Mouse (Mus musculus): Measurements from ENCODE around the gene Brk1.

Gene Brk1

GRCm38 (mm10) chr6:113661353-113662241, 57.0 kb downstream of the Brk1 start:
- Histone ChIP-seq H3K36me3 (ENCODE audit: control insufficient read depth, insufficient read depth, low read length, poor library complexity, severe bottlenecking) (no peaks in the 10 kb centered on the region), H3K27me3 (ENCODE audit: control insufficient read depth, insufficient read depth, low read length, poor library complexity, severe bottlenecking) (no peaks in the 10 kb centered on the region)
- peak; percentile 96 for DNase-seq (ENCODE audit: low read depth, low spot score)

- peaks cover 3% of the 10 kb centered on the region; the same call in 1 of the 2 replicates for H3K36me3 ChIP-seq (ENCODE audit: control insufficient read depth, insufficient read depth, low read length, poor library complexity, severe bottlenecking)
- DNase-seq (ENCODE audit: low read depth, low spot score): peak; percentile 76
- no peaks in the 10 kb centered on the region for H3K27me3 ChIP-seq (ENCODE audit: control insufficient read depth, insufficient read depth, low read length, poor library complexity, severe bottlenecking)
Observed at GRCm38 (mm10) chr6:113662964-113663700, 58.6 kb downstream of the Brk1 start.

GRCm38 (mm10) chr6:113664305-113664704, 59.7 kb downstream of the Brk1 start:
- peak; percentile 70 for DNase-seq (ENCODE audit: low read depth, low spot score)
- Histone ChIP-seq H3K27me3 (ENCODE audit: control insufficient read depth, insufficient read depth, low read length, poor library complexity, severe bottlenecking) (no peaks in the 10 kb centered on the region), H3K36me3 (ENCODE audit: control insufficient read depth, insufficient read depth, low read length, poor library complexity, severe bottlenecking) (peaks cover 3% of the 10 kb centered on the region)

Measured in splenic B cell, adult 2 months (primary cell).